Mouse (Mus musculus) cerebellum, postnatal 10 days (tissue): ENCODE data around the gene Sod2.
"Not testable (repeated sequence)": the region's sequence is repeated elsewhere in the genome, so short reads cannot be mapped to it uniquely, and the experiment has no call there.

Source experiments
- DNase-seq, 2 experiments: peaks; one replicate each; pipeline ENCODE4 v3.0.0; 2021; ENCODE audit warnings: mixed read lengths in 2 of 2

The Sod2 gene

DNA sequence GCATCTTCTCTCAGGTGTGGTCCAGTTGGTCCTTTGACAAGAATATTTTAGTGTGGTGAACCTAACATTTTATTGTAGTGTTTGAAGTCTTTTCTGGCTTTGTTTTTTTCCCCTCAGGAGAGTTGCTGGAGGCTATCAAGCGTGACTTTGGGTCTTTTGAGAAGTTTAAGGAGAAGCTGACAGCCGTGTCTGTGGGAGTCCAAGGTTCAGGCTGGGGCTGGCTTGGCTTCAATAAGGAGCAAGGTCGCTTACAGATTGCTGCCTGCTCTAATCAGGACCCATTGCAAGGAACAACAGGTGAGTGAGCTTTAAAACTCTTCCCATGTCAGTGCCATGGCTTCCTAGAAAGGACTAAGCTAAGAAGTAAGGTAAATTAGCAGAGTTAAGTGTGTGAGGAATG lies 6.7 kb downstream of the Sod2 start:
- no peak for DNase-seq

DNA sequence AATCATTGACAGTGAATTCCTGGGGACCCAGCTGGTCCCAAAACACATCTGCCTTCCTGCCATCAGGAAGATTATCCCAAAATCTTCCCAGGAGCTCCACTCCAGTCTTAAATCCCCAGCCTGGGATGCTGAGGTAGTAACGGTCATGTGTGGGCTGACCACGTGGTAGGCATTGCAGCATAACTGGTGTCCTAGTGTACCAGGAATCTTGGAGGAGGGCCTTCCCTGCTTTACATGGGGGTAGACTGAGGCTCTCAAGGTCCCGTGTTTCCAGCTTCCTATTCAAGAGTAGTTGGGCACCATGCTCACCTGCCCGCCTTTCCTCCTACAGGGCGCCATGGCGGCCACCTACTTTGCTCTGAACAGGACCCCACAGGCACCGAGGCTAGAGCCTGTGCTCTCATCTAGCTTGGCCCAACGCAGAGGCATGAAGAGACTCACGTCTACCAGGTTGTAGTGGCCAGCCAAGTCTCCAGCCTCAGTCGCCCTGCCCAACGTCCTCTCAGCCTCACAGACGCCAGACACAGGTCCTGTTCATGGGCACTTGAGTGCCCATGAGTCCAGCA lies 30.1 kb downstream of the Sod2 start:
- not testable (repeated sequence) for DNase-seq

DNA sequence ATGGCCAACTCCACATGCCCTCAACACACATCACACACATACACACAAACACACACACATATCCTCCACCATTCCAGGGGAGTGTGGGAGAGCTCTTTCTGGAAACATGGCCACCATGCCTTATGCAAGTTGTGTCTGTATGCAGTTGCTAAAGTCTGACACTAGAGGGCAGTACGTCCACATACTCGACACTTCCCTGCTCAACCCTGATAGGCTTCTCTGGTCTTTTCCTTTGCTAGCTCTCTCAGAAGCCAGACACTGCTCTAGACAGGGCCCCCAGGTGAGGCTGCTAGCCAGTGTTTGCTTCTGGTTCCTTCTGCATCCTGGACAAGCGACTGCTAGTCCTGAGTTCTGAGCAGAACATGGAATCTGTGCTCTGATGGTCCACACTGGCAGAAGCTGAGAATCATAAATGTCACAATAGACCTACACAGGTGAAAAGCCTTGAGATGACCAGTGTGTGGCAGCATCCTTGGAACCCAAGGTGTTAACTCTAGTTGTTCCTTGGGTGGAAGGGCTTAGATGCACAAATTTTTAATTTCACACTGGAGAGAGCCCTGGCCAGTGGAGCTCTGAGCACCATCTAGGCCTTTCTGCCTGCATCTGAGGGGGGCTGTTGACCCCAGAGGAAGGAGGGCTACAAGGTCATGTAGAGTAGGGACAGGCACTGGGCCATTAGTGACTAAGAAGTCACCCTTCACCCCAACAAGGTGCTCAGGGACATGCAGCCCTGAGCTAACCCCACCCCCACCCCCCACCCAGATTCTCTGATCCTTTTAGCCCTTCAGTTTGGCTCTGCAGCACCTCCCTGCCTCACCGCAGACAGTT lies 37.4 kb downstream of the Sod2 start:
- DNase-seq = peak; percentile 71 to 76

DNA sequence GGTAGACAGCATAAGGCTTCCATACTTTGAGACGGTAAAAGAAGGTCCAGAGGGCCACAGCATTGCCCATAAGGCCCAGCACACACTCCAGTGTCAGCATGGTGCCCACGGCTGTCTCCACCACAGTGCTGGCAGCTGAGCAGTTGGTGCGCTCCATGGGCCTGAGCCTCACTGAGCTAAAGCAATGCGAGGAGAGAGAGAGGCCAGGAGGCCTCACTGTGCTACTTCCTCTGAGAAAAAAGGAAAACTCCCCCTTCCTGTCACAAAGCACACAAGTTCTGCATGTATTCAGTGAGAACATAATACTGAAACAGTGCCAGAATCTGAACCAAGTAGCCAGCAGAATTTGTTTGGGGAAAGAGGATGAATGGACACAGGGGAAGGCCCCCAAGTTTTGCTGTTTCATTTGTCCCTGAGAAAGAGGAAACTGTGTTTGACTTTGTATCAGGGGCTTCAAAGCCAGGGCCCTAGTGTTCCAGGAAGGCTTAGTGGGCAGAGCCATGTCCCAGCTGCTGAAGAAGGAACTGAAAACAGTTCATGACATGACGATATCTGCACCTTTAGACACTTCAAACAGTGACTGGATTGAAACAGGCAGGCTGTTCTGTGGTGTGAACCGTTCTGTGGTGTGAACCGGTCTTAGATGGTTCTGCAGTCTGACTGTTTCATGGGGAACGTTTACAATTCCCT lies 45.6 kb downstream of the Sod2 start, which contains the start of gene Gpr31b:
Gpr31b (minus strand) TSS at position 173 of the 690 bp plus-strand sequence.
- not testable (repeated sequence) for DNase-seq

DNA sequence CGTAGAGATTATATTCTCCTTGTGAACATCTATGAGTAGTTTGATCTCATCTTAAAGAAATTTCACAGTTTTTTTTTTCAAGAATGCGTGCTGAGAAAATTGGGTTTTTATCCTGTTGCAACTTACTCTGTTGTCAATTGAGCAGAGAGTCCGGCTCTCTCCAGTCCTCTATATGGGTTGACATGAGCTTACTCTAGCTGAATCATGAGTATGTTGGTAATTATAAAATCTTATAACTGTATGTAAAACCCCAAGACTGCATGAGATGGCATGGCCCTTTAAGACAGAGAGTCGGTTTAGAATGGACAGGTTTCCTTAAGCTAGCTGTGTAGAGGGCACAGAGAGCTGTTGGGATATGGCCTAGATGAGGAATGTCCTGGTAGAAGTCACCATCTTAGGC lies 54.2 kb downstream of the Sod2 start, which contains the start of gene Tcp10b:
Tcp10b (plus strand) TSS at position 301 of the 400 bp plus-strand sequence.
- not testable (repeated sequence) for DNase-seq

DNA sequence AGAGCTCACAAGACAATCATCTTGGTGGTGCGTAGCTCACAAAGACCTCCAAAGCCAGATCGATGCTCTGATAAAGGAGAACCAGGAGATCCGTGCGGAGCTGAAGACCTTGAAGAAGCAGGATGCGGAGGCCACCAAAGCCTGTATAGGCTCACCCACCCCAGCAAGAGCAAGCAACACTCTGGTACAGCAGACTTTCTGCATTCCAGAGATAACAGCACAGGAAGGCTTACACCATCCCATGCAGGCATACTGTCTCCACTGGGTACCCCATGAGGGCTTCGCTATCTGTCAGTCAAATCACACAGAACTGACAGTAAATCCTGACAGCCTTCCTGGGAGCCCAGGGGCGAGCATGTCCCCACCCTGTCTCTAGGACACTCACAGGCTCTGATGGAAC lies 56.2 kb downstream of the Sod2 start:
- DNase-seq = not testable (repeated sequence)

DNA sequence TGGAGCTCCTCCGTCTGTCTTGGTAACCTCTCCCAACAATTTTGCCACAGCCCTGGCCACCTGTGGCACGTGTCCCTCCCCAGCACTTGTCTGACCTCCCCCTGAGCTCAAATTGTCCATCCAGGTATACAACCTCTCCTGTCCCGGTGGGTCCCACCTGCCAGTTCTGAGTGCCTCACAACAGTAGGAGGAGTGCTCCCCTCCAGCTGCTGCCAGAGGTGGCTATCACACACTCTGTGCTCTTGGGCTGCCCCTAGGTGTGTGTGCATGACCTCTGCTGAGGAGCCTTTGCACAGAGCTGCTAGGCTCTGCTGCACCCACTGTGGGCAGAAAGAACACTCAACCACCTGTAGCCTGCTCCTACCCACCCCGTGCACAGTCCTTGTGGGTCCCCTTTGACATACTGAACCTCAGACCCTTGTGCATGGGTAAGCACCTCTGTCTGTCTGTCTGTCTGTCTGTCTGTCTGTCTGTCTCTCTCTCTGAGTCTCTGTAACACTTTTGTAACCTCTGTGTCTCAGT lies 61.3 kb downstream of the Sod2 start:
- DNase-seq = not testable (repeated sequence)

DNA sequence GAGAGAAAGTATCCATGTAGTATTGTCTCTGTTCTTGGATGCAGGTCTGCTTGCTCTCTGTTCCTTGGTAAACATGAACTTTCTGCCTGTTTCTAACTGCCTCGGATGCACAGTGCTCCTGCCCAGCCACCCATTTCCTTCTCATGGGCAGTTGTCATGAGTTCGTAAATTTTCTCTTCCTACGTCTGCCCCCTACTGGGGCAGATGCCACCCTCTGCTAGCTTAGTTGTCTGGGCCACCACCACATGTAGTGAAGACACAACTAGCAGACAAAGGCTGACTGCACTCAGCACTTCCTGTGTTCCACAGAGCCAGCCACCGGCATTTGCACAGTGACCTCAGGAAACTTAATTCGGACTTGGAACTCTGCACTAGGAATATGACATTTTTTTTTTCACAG lies 62.6 kb downstream of the Sod2 start:
- not testable (repeated sequence) for DNase-seq
